Mouse (Mus musculus) forebrain, embryonic 14.5 days (tissue): ENCODE data around the gene Lca5l. TPM values are rescaled to one million over a fixed set of nuclear protein-coding genes. Genes with fewer than 3 reads are reported as not detected.

ENCODE experiments used
- ATAC-seq: fragments of 200-750 bp; cut with Nextera tagmentation; 2 replicates; pipeline ENCODE4 v1.8.0; 2017; ENCODE audit warnings: mild to moderate bottlenecking, moderate library complexity
- DNase-seq: peaks from one replicate; pipeline ENCODE4 v3.0.0-alpha.2; 2015; ENCODE audit warnings: low spot score
- H3K27ac ChIP-seq: fragments of 300-500 bp; sonication (generic); 2 replicates; pipeline ENCODE4 v1.5.1; 2014; ENCODE audit warnings: low read depth, mild to moderate bottlenecking, control low read depth, low read length, moderate library complexity
- H3K27me3 ChIP-seq: fragments of 300-500 bp; sonication (generic); replicated peaks from 2 replicates; pipeline ENCODE4 v1.6.1; 2014; ENCODE audit warnings: low read length, control low read depth, mixed read lengths; ENCODE audit not compliant: control insufficient read depth, insufficient read depth
- H3K36me3 ChIP-seq: fragments of 300-500 bp; sonication (generic); 2 replicates; pipeline ENCODE4 v1.6.1; 2014; ENCODE audit warnings: low read length, control low read depth; ENCODE audit not compliant: control insufficient read depth, insufficient read depth
- H3K4me1 ChIP-seq: fragments of 300-500 bp; sonication (generic); 2 replicates; pipeline ENCODE4 v1.6.1; 2014; ENCODE audit warnings: antibody characterized with exemption, low read length, control low read depth; ENCODE audit not compliant: control insufficient read depth, insufficient read depth
- H3K4me2 ChIP-seq: fragments of 300-500 bp; sonication (generic); 2 replicates; pipeline ENCODE4 v1.6.1; 2014; ENCODE audit warnings: mild to moderate bottlenecking, control low read depth, low read length
- H3K4me3 ChIP-seq: fragments of 300-500 bp; sonication (generic); 2 replicates; pipeline ENCODE4 v1.5.1; 2014; ENCODE audit warnings: low read depth, low read length, control low read depth
- H3K9ac ChIP-seq: fragments of 300-500 bp; sonication (generic); 2 replicates; pipeline ENCODE4 v1.6.1; 2014; ENCODE audit warnings: mild to moderate bottlenecking, low read length, control low read depth, moderate library complexity
- H3K9me3 ChIP-seq: fragments of 300-500 bp; sonication (generic); replicated peaks from 2 replicates; pipeline ENCODE4 v1.6.1; 2016; ENCODE audit warnings: low read length, control low read depth, mixed read lengths; ENCODE audit not compliant: control insufficient read depth
- WGBS: fragments of 180-500 bp; shearing (Covaris S2); extraction: QIAGEN DNeasy Blood & Tissue Kit; methylation state at CpG from one replicate; pipeline ENCODE4 v1.1.7; 2014; 5-methylcytosine and 5-hydroxymethylcytosine counted together
- polyA plus RNA-seq: library from polyadenylated mRNA; unstranded; fragments of >200 nt; fragmentation: Nextera tagmentation; extraction: Ambion mirVana; gene quantifications from 2 replicates; pipeline ENCODE4 v1.2.1, GENCODE M21; 2014

Lca5l gene
- polyA plus RNA-seq, 1 experiment from 2014 or later: 1.1 TPM

DNA sequence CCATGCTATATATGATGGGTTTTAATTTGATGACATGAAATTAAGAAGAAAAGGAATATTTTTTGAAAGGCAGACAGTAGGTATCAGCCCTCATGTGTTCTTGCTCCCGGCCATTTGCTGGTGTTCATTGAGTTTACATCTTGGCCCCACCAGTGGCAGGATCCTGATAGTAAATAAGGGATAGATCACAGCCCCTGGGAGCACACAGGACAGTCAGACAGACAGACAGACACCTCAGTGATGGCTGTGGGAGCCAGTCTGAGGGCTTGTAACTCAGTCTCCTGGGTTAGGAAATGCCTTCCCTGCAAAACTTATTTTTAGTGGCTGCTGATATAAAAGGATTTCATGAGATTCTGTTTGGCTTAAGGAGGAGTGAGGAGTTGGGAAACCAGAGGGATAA lies 30.4 kb upstream of the Lca5l start:
- H3K9ac ChIP-seq: no peak overlapping the region
- DNase-seq: no peak
- H3K27ac ChIP-seq: no peak overlapping the region
- no peaks in the 10 kb centered on the region for H3K36me3 ChIP-seq
- ATAC-seq: no peak
- 81% methylated on average over 1 of the region's 1 CpGs for WGBS
- H3K4me3 ChIP-seq: no peak overlapping the region
- H3K4me2 ChIP-seq: no peak overlapping the region
- H3K9me3 ChIP-seq: no peaks in the 10 kb centered on the region
- H3K4me1 ChIP-seq: no peaks in the 10 kb centered on the region
- H3K27me3 ChIP-seq: no peaks in the 10 kb centered on the region

DNA sequence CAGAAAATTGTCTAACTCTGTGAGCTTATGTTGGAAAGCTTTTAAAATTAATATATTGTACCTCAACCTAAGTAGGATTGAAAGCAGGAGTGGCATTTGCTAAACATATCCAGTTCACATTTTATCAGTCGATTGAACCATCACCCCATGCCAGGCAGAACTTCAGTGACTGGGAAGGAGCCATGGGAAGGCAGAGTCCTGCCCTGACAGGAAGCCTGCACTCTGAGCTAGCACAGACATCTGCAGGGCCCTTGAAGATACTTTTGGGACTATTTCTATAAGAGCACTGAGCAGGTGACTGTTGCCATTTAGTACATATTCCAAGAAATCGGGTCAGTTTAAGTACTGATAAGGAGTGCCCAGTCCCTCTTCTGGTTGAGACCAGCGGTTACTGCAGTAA lies 29.9 kb upstream of the Lca5l start:
- Histone ChIP-seq H3K4me2 (no peak overlapping the region), H3K4me1 (no peaks in the 10 kb centered on the region), H3K27ac (no peak overlapping the region), H3K4me3 (no peak overlapping the region), H3K9me3 (no peaks in the 10 kb centered on the region), H3K36me3 (no peaks in the 10 kb centered on the region), H3K9ac (no peak overlapping the region), H3K27me3 (no peaks in the 10 kb centered on the region)
- 86% methylated on average over 3 of the region's 3 CpGs for WGBS
- no peak for DNase-seq
- ATAC-seq: no peak

DNA sequence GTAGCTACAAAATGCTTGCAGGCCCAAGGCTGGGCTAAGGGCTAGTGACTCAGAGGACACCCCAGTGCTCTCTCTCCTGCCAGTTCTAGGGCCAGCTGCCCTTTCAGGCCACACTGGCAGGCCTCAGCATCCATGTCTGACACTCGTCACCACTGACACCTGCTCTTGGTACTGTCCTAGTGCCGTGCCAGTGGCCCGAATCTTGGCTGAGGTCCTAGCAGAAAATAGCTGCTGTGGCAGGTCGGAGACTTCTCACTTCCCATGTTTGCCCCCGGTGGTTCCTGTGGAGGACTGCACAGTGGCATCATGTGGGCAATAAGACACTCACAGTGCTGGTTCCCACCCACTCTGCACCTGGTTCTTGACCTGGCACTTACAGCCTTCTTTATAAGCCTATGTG lies 29.4 kb upstream of the Lca5l start:
- DNase-seq: no peak
- no peak for ATAC-seq
- Histone ChIP-seq H3K9me3 (no peaks in the 10 kb centered on the region), H3K36me3 (no peaks in the 10 kb centered on the region), H3K27me3 (no peaks in the 10 kb centered on the region), H3K4me2 (no peak overlapping the region), H3K4me1 (no peaks in the 10 kb centered on the region), H3K4me3 (no peak overlapping the region), H3K27ac (no peak overlapping the region), H3K9ac (no peak overlapping the region)
- WGBS: 83% methylated on average over 5 of the region's 5 CpGs

DNA sequence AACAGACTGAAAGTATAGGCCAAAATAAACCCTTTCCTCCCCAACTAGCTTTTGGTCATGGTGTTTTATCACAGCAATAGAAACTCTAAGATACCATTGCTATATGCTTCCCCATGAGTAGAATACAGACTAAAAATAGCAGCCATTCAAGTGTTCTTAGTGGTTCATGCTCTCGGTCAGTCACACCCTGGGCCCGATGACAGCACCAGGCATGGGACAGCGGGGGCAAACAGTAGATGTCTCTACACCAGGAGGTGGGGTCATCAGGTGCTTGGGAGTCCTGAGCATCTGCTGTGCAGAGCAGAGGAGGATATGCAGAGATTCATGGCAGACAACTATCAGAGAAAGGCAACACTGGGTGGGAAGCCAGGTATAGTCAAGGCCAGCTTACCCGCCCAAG lies 21.0 kb upstream of the Lca5l start:
- H3K9me3 ChIP-seq: no peaks in the 10 kb centered on the region
- H3K27me3 ChIP-seq: no peaks in the 10 kb centered on the region
- H3K4me3 ChIP-seq: no peak overlapping the region
- no peak overlapping the region for H3K4me2 ChIP-seq
- H3K36me3 ChIP-seq: no peaks in the 10 kb centered on the region
- H3K4me1 ChIP-seq: no peaks in the 10 kb centered on the region
- no peak overlapping the region for H3K9ac ChIP-seq
- ATAC-seq (no peak), DNase-seq (no peak)
- no peak overlapping the region for H3K27ac ChIP-seq
- 87% methylated on average over 4 of the region's 4 CpGs for whole genome bisulfite sequencing

DNA sequence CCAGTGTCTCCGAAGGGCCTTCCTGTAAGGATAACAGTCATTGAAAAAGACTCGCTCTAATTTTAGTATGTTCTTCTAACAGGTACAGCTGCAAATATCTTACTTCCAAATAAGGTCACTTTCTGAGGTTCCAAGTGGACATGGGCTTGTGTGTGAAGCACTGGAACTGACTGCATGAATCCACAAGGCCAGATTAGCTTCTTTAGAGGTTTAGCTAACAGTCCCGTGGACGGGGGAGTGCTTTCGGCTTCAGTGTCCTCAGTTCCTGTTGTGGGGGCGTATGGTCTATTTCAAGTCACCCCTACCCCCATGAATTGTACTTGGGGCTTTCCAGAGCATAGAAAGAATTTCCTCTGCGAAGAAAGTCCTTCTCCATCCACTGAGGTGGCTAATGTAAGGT lies 18.8 kb upstream of the Lca5l start:
- H3K36me3 ChIP-seq: no peaks in the 10 kb centered on the region
- H3K27me3 ChIP-seq: no peaks in the 10 kb centered on the region
- ATAC-seq (no peak), DNase-seq (no peak)
- no peak overlapping the region for H3K4me3 ChIP-seq
- H3K9me3 ChIP-seq: no peaks in the 10 kb centered on the region
- 89% methylated on average over 7 of the region's 7 CpGs for WGBS
- no peak overlapping the region for H3K27ac ChIP-seq
- H3K4me2 ChIP-seq: no peak overlapping the region
- no peak overlapping the region for H3K9ac ChIP-seq
- no peaks in the 10 kb centered on the region for H3K4me1 ChIP-seq

DNA sequence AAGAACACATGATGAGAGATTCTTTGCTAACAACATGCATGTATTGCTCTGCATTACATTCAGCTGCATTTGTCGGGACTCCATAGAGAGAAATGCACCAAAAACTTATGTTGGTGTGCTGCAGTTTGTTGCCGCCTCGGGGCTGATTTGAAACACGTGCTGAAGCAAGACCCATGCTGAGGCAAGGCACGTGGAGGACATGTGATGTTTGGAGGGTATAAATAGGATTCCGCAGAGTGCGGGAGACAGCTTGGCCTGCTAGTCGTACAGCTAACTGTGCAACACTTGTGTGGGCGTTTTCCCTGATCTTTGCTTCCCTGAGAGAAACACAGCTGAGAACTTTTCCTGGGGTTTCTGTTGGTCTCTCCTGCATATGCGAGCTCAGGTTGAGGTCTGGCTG lies 17.7 kb upstream of the Lca5l start:
- no peaks in the 10 kb centered on the region for H3K27me3 ChIP-seq
- no peaks in the 10 kb centered on the region for H3K4me1 ChIP-seq

DNA sequence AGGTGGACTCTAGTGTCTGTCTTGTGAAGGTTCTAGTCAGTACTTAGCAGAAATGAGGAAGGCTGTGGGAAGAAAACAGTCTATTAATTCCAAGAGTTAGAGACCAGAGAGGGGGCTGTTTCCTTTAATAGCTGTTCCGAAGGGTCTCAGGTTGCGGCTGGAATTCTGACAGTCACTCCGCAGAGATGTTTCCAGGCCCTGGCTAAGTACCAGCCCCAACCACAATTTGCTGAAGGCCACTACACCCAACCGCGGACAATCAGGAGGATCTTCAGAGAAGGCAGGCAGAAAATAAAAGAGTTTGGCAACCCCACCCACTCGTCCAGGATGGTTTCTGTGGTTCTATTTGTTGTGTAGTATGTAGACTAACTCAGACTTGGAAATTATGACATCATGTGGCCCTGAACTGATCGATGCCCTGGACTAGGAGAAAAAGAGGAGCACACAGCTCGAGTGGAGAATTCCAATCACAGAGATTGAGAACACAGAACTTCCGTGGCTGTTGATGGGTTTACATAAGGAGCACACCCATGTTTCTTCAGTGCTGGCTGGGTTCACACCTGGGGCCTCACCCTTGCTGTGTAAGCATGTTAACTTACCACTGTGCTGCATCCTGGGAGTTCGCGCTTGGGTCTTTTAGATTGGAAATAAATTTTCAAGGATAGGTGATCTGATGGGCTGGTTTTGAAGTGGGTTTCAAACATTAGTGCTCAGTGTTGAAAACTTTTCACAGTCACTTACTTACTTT lies 9.6 kb upstream of the Lca5l start:
- no peak overlapping the region for H3K27ac ChIP-seq
- no peaks in the 10 kb centered on the region for H3K36me3 ChIP-seq
- H3K4me3 ChIP-seq: no peak overlapping the region
- DNase-seq (no peak), ATAC-seq (no peak)
- H3K4me2 ChIP-seq: no peak overlapping the region
- no peaks in the 10 kb centered on the region for H3K27me3 ChIP-seq
- H3K9me3 ChIP-seq: no peaks in the 10 kb centered on the region
- no peak overlapping the region for H3K9ac ChIP-seq
- 85% methylated on average over 11 of the region's 11 CpGs for WGBS
- peaks cover 8% of the 10 kb centered on the region; the same call in 1 of the 2 replicates for H3K4me1 ChIP-seq

More for the DNA sequence above, 17.7 kb upstream of the Lca5l start:
- Histone ChIP-seq H3K4me2 (no peak overlapping the region), H3K4me3 (no peak overlapping the region), H3K9me3 (no peaks in the 10 kb centered on the region), H3K27ac (no peak overlapping the region), H3K9ac (no peak overlapping the region), H3K36me3 (no peaks in the 10 kb centered on the region)
- DNase-seq (no peak), ATAC-seq (no peak)
- WGBS: 86% methylated on average over 10 of the region's 10 CpGs

DNA sequence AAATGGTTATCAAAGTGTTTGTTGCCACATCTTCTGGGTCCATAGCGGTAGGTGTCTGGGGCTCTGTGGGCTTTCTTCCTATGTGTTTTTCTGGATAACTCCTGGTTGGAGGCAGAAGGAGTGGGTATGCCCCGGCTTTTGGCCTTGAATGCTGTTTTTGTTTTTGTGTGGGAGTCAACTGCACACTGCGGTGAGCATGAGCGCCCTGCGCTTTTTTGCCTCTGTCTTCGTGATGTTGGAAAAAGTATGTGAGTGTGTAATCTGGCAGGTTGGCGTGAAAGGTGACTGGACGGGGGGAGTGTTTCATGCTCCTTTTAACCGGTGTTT lies 8.6 kb upstream of the Lca5l start:
- WGBS: 25% methylated on average over 9 of the region's 9 CpGs
- Histone ChIP-seq H3K4me2 (peak overlapping the region; percentile 51), H3K27me3 (no peaks in the 10 kb centered on the region), H3K36me3 (no peaks in the 10 kb centered on the region), H3K9ac (peak overlapping the region; percentile 56), H3K9me3 (no peaks in the 10 kb centered on the region), H3K4me1 (peaks cover 8% of the 10 kb centered on the region; the same call in 1 of the 2 replicates), H3K4me3 (peak overlapping the region; percentile 12; the same call in 1 of the 2 replicates), H3K27ac (no peak overlapping the region)
- DNase-seq: no peak
- peak; percentile 40; the same call in 1 of the 2 replicates for ATAC-seq

DNA sequence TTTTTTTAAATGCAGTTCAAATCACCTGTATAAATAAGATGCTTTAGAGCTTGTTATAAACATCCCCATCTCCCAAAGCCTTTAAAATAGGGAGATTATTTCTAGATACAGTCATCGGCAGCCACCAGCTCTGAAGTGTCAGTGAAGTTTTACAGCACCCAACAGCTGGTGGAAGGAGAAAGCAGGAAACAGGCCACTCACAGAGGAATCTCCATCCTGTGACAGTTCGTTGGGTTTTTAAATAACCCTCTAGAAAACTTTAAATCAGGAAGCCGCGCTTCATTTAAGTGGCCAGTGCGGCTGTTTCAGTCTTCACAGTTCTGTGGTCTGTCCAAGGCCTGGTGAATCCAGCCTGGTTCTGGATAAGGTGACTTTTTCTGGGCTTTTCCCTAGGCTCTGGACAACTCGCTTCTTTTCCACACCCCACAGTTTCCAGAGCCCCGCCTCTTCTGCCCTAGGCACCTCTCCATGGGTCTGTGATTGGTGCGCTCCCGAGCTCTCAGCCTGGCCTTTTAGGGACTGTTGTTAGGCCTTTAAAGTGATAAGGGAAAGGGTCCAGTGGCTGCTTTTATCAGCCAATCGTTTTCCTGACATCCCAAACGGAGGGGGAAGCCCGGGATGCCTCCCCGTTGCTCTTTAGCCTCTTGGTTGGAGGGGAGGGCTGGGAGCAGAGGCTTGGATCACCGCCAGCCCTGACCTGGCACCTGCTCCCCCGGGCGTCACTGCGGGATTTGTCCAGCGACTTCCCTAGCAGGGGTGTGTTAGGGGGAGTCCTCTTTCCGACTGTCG lies 8.0 kb upstream of the Lca5l start, which contains the start of gene Sh3bgr:
Gene Sh3bgr (plus strand): TSS at position 538 of the 789 bp plus-strand sequence.
- peak within 1 kb of the TSS; percentile 51 for H3K4me2 ChIP-seq
- H3K4me3 ChIP-seq: peak within 1 kb of the TSS; percentile 12; the same call in 1 of the 2 replicates
- H3K36me3 ChIP-seq: no peaks in the 10 kb centered on the region
- H3K4me1 ChIP-seq: peaks cover 8% of the 10 kb centered on the region; the same call in 1 of the 2 replicates
- H3K27me3 ChIP-seq: no peaks in the 10 kb centered on the region
- DNase-seq (peak; percentile 37), ATAC-seq (peak; percentile 77)
- 9% methylated on average over 20 of the region's 20 CpGs for WGBS
- H3K9me3 ChIP-seq: no peaks in the 10 kb centered on the region
- no peak within 1 kb of the TSS for H3K27ac ChIP-seq
- peak within 1 kb of the TSS; percentile 56 for H3K9ac ChIP-seq
